Mouse (Mus musculus) embryonic facial prominence, embryonic 10.5 days (tissue): Measurements from ENCODE around the gene Edil3. TPM values are rescaled to one million over a fixed set of nuclear protein-coding genes. Genes with fewer than 3 reads are reported as not detected.

ENCODE experiments used
- DNase-seq: peaks from one replicate; pipeline ENCODE4 v3.0.0-alpha.2; 2017; ENCODE audit warnings: low spot score
- H3K27ac ChIP-seq: fragments of 300-500 bp; sonication (generic); replicated peaks from 2 replicates; pipeline ENCODE4 v1.5.1; 2016; ENCODE audit warnings: mild to moderate bottlenecking
- H3K27me3 ChIP-seq: fragments of 300-500 bp; sonication (generic); replicated peaks from 2 replicates; pipeline ENCODE4 v1.6.1; 2016; ENCODE audit warnings: low read depth, mild to moderate bottlenecking; ENCODE audit not compliant: poor library complexity, severe bottlenecking
- H3K36me3 ChIP-seq: fragments of 300-500 bp; sonication (generic); replicated peaks from 2 replicates; pipeline ENCODE4 v1.6.1; 2016; ENCODE audit warnings: mild to moderate bottlenecking, moderate library complexity
- H3K4me1 ChIP-seq: fragments of 300-500 bp; sonication (generic); 2 replicates; pipeline ENCODE4 v1.6.1; 2016
- H3K4me3 ChIP-seq: fragments of 300-500 bp; sonication (generic); 2 replicates; pipeline ENCODE4 v1.5.1; 2016; ENCODE audit warnings: mild to moderate bottlenecking, moderate library complexity
- H3K9me3 ChIP-seq: fragments of 300-500 bp; sonication (generic); 2 replicates; pipeline ENCODE4 v1.6.1; 2016; ENCODE audit warnings: mild to moderate bottlenecking
- WGBS: fragments of 180-500 bp; shearing (Covaris S2); methylation state at CpG from one replicate; pipeline ENCODE4 v1.1.7; 2016; 5-methylcytosine and 5-hydroxymethylcytosine counted together
- polyA plus RNA-seq: library from polyadenylated mRNA; unstranded; fragments of >200 nt; fragmentation: Nextera tagmentation; extraction: Ambion mirVana; gene quantifications from 2 replicates; pipeline ENCODE4 v1.2.1, GENCODE M21; 2016

Edil3 gene
- polyA plus RNA-seq, result 13.2 and 13.4 TPM in 2 replicates

DNA sequence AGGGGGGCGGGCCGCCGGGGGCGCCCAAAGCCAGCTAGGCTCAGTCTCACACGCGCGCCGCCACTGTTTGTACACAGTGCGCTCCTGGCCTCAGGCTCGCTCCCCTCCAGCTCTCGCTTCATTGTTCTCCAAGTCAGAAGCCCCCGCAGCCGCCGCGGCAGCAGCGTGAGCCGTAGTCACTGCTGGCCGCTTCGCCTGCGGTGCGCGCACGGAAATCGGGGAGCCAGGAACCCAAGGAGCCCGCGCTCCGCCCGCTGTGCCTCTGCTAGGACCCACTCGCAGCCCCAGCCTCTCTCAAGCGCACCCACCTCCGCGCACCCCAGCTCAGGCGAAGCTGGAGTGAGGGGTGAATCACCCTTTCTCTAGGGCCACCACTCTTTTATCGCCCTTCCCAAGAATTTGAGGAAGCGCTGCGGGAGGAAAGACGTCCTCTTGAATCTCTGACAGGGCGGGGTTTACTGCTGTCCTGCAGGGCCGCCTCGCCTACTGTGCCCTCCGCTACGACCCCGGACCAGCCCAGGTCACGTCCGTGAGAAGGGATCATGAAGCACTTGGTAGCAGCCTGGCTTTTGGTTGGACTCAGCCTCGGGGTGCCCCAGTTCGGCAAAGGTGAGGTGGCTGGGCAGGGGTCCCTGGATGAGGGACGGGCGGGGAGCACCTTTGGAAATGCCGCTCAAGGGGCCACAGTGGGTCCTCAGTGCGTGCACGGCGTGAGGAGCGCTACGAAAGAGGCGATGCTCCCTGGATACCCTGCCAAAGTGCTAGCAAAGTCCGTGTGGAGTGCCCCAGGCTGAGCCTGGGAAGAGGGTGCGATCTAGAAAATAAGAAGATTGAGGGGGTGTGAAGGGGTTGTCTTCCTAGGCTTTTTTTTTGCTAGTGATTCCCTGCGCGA, at the start of gene Edil3:
Gene Edil3, plus strand, starts transcription at position 33 of the 892 bp plus-strand sequence.
- Histone ChIP-seq H3K36me3 (no peaks in the 10 kb centered on the region), H3K27me3 (peaks cover 21% of the 10 kb centered on the region), H3K4me1 (peaks cover 30% of the 10 kb centered on the region), H3K9me3 (no peaks in the 10 kb centered on the region), H3K27ac (peak within 1 kb of the TSS; percentile 92), H3K4me3 (peak within 1 kb of the TSS; percentile 79)
- WGBS, result under 1% methylated on average over 59 of the region's 60 CpGs
- DNase-seq, result peak; percentile 76

DNA sequence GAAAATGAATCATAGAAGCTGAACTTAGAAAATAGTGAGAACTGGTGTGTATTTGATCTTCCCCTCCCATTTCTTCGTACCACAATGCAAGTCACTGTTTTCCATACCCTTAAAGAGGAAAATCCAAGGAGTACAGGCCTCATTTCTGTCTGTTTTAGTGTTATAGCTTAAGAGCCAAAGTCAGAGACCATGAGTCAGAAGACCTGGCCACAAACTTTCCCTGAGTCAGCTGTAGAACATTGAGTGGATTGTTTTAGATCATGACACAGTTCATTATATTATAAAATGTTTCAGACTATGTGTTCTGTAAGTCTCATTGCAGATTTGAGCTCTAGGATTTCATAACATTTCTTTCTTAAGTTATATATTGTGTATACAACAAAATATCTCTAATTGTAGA, 22.1 kb upstream of the Edil3 start:
- no peaks in the 10 kb centered on the region for H3K4me1 ChIP-seq
- H3K36me3 ChIP-seq, result no peaks in the 10 kb centered on the region
- H3K27ac ChIP-seq, result no peak overlapping the region
- H3K27me3 ChIP-seq, result no peaks in the 10 kb centered on the region
- 82% methylated on average over 1 of the region's 1 CpGs for WGBS
- DNase-seq, result no peak
- H3K4me3 ChIP-seq, result no peak overlapping the region
- H3K9me3 ChIP-seq, result no peaks in the 10 kb centered on the region

DNA sequence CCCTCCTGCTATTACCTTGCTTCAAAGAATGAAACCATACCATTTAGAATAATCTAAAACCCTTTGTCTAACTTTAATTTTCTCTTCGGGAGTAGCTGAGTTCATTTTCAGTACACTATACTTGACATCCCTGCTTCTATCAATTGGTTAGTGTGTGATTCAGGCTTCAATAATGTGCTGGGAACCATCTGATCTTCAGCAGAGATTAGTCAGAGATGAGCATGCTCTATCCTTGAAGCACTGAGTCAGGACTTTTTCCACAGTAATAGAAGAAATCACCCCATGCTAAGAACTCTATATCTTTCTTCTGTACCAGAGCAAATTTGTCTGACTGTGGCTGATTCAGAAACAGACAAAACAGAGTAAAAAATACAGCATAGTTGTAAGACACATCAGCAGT, 20.3 kb upstream of the Edil3 start:
- no peak for DNase-seq
- Histone ChIP-seq H3K4me3 (no peak overlapping the region), H3K9me3 (no peaks in the 10 kb centered on the region), H3K27me3 (no peaks in the 10 kb centered on the region), H3K4me1 (no peaks in the 10 kb centered on the region), H3K27ac (no peak overlapping the region), H3K36me3 (no peaks in the 10 kb centered on the region)
- WGBS, result 90% methylated on average over 1 of the region's 1 CpGs

DNA sequence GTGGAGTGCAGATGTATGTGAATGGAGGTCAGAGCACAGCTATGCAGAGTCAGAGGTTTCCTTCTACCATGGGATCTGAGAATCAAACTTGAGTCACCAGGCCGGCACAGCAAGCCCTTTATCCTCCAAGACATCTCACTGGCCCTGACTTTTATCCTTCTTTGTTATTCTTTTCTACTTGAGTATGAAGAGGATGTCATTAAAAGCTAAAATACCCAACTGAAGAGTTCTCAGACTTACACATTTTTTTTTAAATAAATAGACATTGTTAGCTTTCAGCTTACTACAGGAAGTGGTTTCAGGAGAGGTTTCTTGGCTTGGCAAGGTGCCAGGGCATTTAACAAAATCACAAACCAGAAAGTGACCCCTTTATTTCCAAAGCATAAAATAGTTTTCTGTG, 15.4 kb upstream of the Edil3 start:
- Histone ChIP-seq H3K27me3 (no peaks in the 10 kb centered on the region), H3K36me3 (no peaks in the 10 kb centered on the region), H3K4me3 (no peak overlapping the region), H3K9me3 (no peaks in the 10 kb centered on the region), H3K4me1 (no peaks in the 10 kb centered on the region), H3K27ac (no peak overlapping the region)
- WGBS, result 68% methylated on average over 1 of the region's 1 CpGs
- no peak for DNase-seq

DNA sequence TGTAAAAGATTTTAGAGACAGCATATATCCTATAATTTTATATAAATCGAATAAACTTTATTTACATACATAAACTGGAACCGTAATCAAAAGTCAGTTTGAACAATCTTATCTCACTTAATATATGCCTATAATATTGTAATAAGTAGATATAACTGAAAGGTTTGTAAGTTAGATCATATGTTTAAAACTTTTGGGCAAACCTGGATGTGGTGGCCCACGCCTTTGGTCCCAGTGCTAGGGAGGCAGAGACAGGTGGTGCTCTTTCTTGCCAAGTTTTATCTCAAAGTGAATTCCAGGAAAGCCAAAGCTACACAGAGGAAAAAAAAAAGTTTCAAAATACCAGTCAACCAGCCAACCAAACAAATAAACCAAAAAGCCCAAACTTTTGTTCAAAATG, 15.0 kb upstream of the Edil3 start:
- 96% methylated on average over 3 of the region's 3 CpGs for WGBS

DNA sequence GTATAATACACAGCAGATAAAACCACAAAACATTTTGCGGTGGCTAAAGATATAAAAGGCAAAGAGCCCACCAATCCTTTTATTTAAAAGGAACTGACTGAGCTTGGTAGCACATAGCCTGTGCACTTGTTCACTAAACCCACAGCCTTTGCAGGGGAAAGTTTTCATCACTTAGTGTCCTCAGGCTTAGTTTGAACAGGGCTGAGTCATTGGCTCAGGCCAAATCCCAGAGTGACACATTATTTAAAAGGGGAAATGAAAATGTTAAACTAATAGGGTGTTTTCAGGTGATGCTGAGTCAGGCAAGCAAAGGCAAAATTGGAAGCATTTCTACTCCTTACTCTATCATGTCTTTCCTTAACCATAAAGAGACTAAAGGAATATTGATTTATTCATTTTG, 11.2 kb upstream of the Edil3 start:
- H3K36me3 ChIP-seq, result no peaks in the 10 kb centered on the region
- H3K27ac ChIP-seq, result no peak overlapping the region
- H3K27me3 ChIP-seq, result no peaks in the 10 kb centered on the region
- DNase-seq, result no peak
- H3K4me3 ChIP-seq, result no peak overlapping the region
- no peaks in the 10 kb centered on the region for H3K9me3 ChIP-seq
- 97% methylated on average over 1 of the region's 1 CpGs for WGBS
- no peaks in the 10 kb centered on the region for H3K4me1 ChIP-seq

More for the DNA sequence above, 15.0 kb upstream of the Edil3 start:
- no peak overlapping the region for H3K4me3 ChIP-seq
- no peaks in the 10 kb centered on the region for H3K36me3 ChIP-seq
- H3K4me1 ChIP-seq, result no peaks in the 10 kb centered on the region
- H3K27me3 ChIP-seq, result no peaks in the 10 kb centered on the region
- no peaks in the 10 kb centered on the region for H3K9me3 ChIP-seq
- DNase-seq, result no peak
- no peak overlapping the region for H3K27ac ChIP-seq

DNA sequence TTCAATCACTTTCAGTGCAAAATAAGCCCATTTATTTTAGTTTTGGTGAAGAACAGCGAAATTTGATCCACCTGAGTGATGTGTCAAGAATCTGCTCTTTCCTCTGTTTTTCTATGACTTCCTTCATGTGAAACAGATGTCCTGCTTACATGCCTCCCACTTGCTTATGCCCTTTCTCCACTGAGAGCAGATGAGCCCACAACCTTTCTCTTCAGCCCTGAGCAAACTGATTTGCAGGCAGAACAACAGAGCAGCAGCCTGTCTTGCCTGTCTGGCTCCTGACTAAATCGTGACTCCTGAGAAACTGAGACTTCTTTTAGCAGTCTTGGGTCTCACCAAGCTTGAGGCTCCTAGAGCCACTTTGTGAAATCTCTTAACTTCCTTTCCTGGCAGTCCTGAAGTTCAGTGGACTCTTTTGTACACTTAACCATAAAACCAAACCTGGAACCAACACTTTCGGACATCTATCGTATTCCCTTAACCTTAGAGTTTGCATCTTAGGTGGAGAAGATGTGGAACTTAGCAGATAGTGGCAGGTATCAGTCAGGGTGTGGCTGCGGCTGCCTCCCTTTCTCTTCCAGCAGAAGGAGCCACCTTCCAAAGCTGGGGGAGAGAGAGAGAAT, 475 bp upstream of the Edil3 start:
- Histone ChIP-seq H3K9me3 (no peaks in the 10 kb centered on the region), H3K36me3 (no peaks in the 10 kb centered on the region), H3K27ac (peak overlapping the region; percentile 92), H3K4me1 (peaks cover 30% of the 10 kb centered on the region), H3K4me3 (peak overlapping the region; percentile 79), H3K27me3 (peaks cover 21% of the 10 kb centered on the region)
- 17% methylated on average over 5 of the region's 5 CpGs for WGBS
- DNase-seq, result peak; percentile 25

DNA sequence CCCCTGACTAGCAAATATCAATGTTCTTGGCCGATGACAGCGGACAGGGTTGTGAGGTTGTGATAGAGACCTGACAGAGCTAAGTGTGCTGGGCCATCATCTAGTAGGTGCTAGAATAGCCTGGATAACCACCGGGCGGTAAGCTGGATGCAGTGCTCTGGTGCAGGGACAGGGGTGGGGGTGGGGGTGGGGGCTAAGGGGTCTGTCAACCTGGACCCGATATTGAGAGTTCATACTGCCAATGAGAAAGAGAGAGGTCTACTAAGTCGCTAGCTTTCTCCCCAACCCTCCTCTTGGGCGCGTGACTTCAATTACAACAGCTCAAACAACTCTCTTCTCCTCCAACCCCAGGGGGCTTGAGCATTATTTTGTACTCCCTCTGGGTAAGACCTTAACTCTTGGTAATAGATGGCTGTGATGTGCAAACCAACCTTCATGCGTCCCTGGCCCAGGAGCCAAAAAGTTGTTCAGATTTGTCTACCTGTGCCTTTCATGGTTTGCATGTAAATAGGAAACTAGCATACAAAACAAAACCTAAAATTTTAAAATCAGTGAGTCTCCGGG, 1.1 kb downstream of the Edil3 start:
- DNase-seq, result peak; percentile 36
- Histone ChIP-seq H3K4me3 (peak overlapping the region; percentile 79), H3K4me1 (peaks cover 30% of the 10 kb centered on the region), H3K36me3 (no peaks in the 10 kb centered on the region), H3K9me3 (no peaks in the 10 kb centered on the region), H3K27me3 (peaks cover 21% of the 10 kb centered on the region), H3K27ac (peak overlapping the region; percentile 92)
- whole genome bisulfite sequencing, result 3% methylated on average over 10 of the region's 10 CpGs

DNA sequence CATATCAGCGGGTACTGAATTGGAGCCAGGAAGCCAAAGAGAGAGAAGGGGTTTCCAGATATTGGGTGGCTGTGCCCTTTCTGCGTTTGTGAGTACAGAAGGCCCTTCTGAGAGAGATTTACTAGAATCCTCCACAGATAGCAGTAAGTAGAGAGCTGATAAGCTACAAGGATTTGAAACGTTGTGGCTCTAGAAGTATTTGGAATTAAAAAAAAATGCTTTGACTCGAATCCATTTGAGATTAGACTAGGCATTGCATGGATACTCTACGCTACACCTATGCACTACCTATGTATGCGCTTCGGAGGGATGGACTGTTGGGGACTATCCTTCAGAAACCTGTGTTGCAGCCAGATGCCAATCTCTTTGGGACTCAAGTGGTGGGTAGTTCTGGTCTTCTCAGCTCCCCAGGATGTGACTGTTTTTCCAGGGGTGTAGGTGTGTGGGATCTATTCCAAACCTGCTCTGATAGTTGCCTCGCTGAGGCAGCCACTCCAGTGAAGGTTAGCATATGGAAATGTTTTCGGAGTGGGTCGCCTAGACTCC, 1.8 kb downstream of the Edil3 start:
- Histone ChIP-seq H3K4me1 (peaks cover 30% of the 10 kb centered on the region), H3K27me3 (peaks cover 21% of the 10 kb centered on the region), H3K9me3 (no peaks in the 10 kb centered on the region), H3K4me3 (peak overlapping the region; percentile 79), H3K36me3 (no peaks in the 10 kb centered on the region), H3K27ac (no peak overlapping the region)
- WGBS, result 8% methylated on average over 10 of the region's 10 CpGs
- peak; percentile 19 for DNase-seq

DNA sequence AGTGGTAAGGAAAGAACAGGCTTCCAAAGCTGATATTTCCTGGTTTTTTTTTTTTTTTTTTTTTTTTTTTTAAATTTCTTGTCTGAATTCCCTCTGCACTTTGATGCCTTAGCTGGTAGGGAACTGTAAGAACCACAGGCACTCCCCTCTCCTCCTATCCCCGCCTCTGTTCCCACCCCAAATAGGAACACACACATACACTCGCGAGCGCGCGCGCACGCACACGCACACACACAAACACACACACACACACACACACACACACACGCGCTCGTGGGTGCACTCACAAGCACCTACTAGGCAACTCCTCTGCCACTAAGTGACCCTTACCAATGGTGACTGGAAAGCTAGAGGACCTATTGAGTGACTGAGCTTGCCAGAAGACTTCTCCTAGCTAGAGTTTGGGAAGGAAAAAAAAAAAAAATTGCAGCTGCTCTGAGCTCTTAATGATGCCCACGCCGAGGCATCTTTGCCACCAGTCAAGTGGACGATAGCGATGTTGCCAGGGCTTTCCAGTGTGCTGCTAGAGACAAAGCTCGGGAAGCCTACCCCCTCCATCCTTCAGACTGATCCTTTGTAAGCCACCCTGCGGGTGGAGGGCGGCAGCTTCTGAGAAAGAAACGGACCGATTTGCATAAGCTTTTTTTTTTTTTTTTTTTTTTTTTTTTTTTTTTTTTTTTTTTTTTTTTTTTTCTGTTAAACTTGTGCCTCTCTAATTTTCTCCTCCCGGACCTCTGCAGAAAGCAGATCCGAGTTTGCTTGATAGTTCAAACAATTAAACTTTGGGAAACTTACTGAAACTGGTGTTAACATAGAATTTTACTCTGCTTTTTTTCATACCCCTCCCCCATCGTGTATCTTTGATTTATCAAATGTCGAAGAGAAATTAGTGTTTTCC, 2.5 kb downstream of the Edil3 start:
- Histone ChIP-seq H3K27me3 (peaks cover 21% of the 10 kb centered on the region), H3K4me3 (peak overlapping the region; percentile 79), H3K4me1 (peaks cover 30% of the 10 kb centered on the region), H3K9me3 (no peaks in the 10 kb centered on the region), H3K27ac (peak overlapping the region; percentile 77), H3K36me3 (no peaks in the 10 kb centered on the region)
- under 1% methylated on average over 25 of the region's 25 CpGs for WGBS
- DNase-seq, result peak; percentile 68

DNA sequence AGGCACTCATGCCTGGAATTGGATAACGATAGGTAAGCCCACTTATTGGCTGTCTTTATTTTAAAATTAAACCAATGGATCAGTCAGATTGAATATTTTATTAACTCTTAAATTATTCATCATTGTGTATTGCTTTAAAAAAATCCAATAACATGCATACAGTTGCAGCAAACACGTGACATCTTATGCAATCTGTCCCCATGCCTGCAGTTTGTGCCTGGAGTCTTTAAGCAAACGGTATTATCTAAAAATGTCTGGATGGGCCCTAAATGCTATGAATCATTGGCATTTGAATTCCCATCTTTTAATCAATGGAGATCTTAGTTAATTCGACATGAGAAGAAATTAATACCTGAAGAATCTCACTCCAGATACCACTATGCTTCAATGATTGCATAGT, 3.2 kb downstream of the Edil3 start:
- Histone ChIP-seq H3K9me3 (no peaks in the 10 kb centered on the region), H3K4me1 (peaks cover 30% of the 10 kb centered on the region), H3K27ac (no peak overlapping the region), H3K27me3 (peaks cover 21% of the 10 kb centered on the region), H3K36me3 (no peaks in the 10 kb centered on the region), H3K4me3 (peak overlapping the region; percentile 79)
- no peak for DNase-seq
- 27% methylated on average over 4 of the region's 4 CpGs for WGBS

DNA sequence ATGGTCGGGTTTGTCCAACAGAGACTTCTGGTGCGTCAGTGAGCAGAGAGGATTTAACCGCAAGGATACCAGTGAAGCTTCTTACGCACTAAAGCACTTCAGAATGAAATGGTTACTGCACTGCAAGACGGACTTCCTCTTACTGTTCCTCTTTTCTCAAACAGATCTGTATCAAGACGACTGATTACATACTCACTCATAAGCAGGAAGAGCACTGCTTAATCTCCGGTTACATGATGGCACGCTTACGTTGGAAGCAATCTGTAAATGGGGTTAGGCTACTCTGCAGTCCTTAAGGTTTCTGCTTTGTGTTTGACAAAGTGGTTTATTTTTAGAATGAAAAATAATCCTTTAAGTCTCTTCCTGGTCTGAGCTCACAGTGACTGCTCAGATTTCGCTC, 7.1 kb downstream of the Edil3 start:
- peaks cover 4% of the 10 kb centered on the region; the same call in 1 of the 2 replicates for H3K4me1 ChIP-seq
- no peaks in the 10 kb centered on the region for H3K9me3 ChIP-seq
- no peak for DNase-seq
- no peak overlapping the region for H3K27ac ChIP-seq
- whole genome bisulfite sequencing, result 54% methylated on average over 10 of the region's 10 CpGs
- H3K36me3 ChIP-seq, result no peaks in the 10 kb centered on the region
- H3K4me3 ChIP-seq, result no peak overlapping the region
- no peaks in the 10 kb centered on the region for H3K27me3 ChIP-seq
